Mouse (Mus musculus): Measurements from ENCODE around the gene Pcolce2. TPM values are rescaled to one million over a fixed set of nuclear protein-coding genes. Genes with fewer than 3 reads are reported as not detected.

Gene Pcolce2
- total and polyA plus RNA-seq, 2 experiments from 2014 or later: 2.6 to 3.4 TPM

GRCm38 (mm10) chr9:95636395-95636794 is 1.0 kb upstream of the Pcolce2 start:
- H3K4me3 ChIP-seq (ENCODE audit: low read depth, low read length): no peak overlapping the region
- H3K9me3 ChIP-seq (replicated peaks; ENCODE audit: control insufficient read depth, low read length): no peaks in the 10 kb centered on the region
- H3K27me3 ChIP-seq (ENCODE audit: control insufficient read depth, insufficient read depth, low read length): peaks cover 39% of the 10 kb centered on the region
- no peak for DNase-seq (ENCODE audit: low spot score)
- no peak overlapping the region for H3K4me2 ChIP-seq (ENCODE audit: low read depth, low read length)
- H3K9ac ChIP-seq (replicated peaks; ENCODE audit: low read depth, low read length): no peak overlapping the region
- TF ChIP-seq EP300 (IDR thresholded peaks at IDR 0.05; ENCODE audit: low read depth): no peak
- no peak for TF ChIP-seq CTCF (IDR thresholded peaks at IDR 0.05; ENCODE audit: low read depth)
- ATAC-seq (ENCODE audit: insufficient read depth, low read depth): no peak
- WGBS: 83% methylated on average over 4 of the region's 4 CpGs
- no peaks in the 10 kb centered on the region for H3K36me3 ChIP-seq (replicated peaks; ENCODE audit: control insufficient read depth, insufficient read depth, low read length)
- no peak overlapping the region for H3K27ac ChIP-seq (ENCODE audit: low read depth)
- H3K4me1 ChIP-seq (ENCODE audit: control insufficient read depth, insufficient read depth): no peaks in the 10 kb centered on the region; the same call in 1 of the 2 replicates

DNA sequence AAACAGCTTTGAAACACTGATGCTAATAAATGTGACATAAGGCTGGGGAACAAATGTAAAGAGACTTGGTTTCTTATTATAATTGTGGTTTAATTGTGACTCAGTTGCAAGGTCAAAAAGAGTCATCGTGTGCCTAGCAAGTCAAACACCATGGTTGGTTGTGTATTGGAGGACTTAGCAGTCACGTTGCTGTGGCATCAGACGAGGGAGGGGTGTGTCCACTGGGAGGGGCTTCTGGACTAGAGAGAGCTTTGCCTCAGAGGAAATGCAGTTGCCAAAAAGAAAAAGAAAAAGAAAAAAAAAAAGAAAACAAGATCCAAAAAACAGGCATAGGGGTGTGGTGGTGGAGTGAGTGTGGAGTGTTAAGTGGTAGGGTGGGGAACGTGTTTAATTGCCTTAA is 2.5 kb downstream of the Pcolce2 start:
- no peak for DNase-seq (ENCODE audit: low spot score)

DNA sequence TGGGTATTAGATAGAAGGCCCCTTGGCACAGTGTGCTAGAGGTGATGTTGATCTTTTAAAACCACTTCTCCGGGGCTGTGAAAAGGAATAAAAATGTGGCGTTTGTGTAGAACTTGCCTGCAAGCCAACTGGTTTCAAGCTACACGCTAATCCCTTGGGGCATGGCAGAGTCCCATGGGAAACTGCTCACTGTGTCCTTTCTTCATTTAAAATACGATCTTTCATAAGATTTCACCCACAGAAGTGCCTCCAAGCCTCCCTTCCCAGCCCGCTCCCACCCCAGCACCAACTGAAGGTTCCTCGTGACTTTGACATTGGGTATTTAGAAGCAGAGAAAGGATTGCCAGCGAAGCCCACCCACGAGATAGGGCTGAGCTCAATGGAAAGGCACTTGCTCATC is 8.5 kb downstream of the Pcolce2 start:
- TF ChIP-seq CTCF (IDR thresholded peaks at IDR 0.05; ENCODE audit: low read depth) (no peak), EP300 (IDR thresholded peaks at IDR 0.05; ENCODE audit: low read depth) (no peak)
- no peak for DNase-seq (ENCODE audit: low spot score)
- Histone ChIP-seq H3K9me3 (replicated peaks; ENCODE audit: control insufficient read depth, low read length) (0 out of 2 replicates have a peak, but pooled peaks cover 6% of the 10 kb centered on the region), H3K9ac (replicated peaks; ENCODE audit: low read depth, low read length) (no peak overlapping the region), H3K27me3 (ENCODE audit: control insufficient read depth, insufficient read depth, low read length) (no peaks in the 10 kb centered on the region), H3K27ac (ENCODE audit: low read depth) (no peak overlapping the region), H3K4me2 (ENCODE audit: low read depth, low read length) (no peak overlapping the region), H3K4me3 (ENCODE audit: low read depth, low read length) (no peak overlapping the region), H3K36me3 (replicated peaks; ENCODE audit: control insufficient read depth, insufficient read depth, low read length) (no peaks in the 10 kb centered on the region), H3K4me1 (ENCODE audit: control insufficient read depth, insufficient read depth) (no peaks in the 10 kb centered on the region)
- no peak for ATAC-seq (ENCODE audit: insufficient read depth, low read depth)
- 84% methylated on average over 8 of the region's 8 CpGs for WGBS

More for the DNA sequence above, 2.5 kb downstream of the Pcolce2 start:
- no peak for TF ChIP-seq CTCF (IDR thresholded peaks at IDR 0.05; ENCODE audit: low read depth)
- no peak for TF ChIP-seq EP300 (IDR thresholded peaks at IDR 0.05; ENCODE audit: low read depth)
- Histone ChIP-seq H3K4me3 (ENCODE audit: low read depth, low read length) (no peak overlapping the region), H3K4me1 (ENCODE audit: control insufficient read depth, insufficient read depth) (no peaks in the 10 kb centered on the region; the same call in 1 of the 2 replicates), H3K9me3 (replicated peaks; ENCODE audit: control insufficient read depth, low read length) (no peaks in the 10 kb centered on the region), H3K4me2 (ENCODE audit: low read depth, low read length) (no peak overlapping the region), H3K27me3 (ENCODE audit: control insufficient read depth, insufficient read depth, low read length) (peaks cover 39% of the 10 kb centered on the region), H3K36me3 (replicated peaks; ENCODE audit: control insufficient read depth, insufficient read depth, low read length) (no peaks in the 10 kb centered on the region), H3K9ac (replicated peaks; ENCODE audit: low read depth, low read length) (no peak overlapping the region), H3K27ac (ENCODE audit: low read depth) (no peak overlapping the region)
- no peak for ATAC-seq (ENCODE audit: insufficient read depth, low read depth)
- 39% methylated on average over 4 of the region's 4 CpGs for WGBS

DNA sequence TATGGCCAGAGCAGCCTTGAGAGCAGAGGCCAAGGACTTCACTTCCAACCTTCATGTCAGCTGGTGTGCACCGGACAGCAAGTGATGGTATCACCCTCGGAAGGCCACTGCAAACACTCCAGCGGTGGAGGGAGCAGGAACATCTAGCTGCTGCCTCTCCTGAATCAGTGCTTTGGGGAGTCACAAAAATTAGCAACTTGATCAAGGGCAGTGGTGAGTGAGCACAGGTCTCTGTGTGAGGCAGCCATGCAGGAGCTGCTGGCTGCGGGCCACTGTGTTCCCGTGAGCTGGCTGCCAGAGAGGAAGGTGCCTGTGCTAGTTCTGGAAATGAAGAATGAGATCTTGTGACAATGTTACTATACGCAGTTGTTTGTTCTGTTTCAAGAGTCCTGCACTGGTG is 16.0 kb downstream of the Pcolce2 start:
- 48% methylated on average over 6 of the region's 6 CpGs for WGBS
- H3K4me3 ChIP-seq (ENCODE audit: low read depth, low read length): no peak overlapping the region
- H3K36me3 ChIP-seq (replicated peaks; ENCODE audit: control insufficient read depth, insufficient read depth, low read length): no peaks in the 10 kb centered on the region
- TF ChIP-seq CTCF (IDR thresholded peaks at IDR 0.05; ENCODE audit: low read depth) (no peak), EP300 (IDR thresholded peaks at IDR 0.05; ENCODE audit: low read depth) (no peak)
- 0 out of 2 replicates have a peak, but pooled peaks cover 3% of the 10 kb centered on the region for H3K4me1 ChIP-seq (ENCODE audit: control insufficient read depth, insufficient read depth)
- H3K9me3 ChIP-seq (replicated peaks; ENCODE audit: control insufficient read depth, low read length): 0 out of 2 replicates have a peak, but pooled peaks cover 6% of the 10 kb centered on the region
- no peak overlapping the region for H3K4me2 ChIP-seq (ENCODE audit: low read depth, low read length)
- H3K27ac ChIP-seq (ENCODE audit: low read depth): peak overlapping the region; percentile 39
- peak; percentile 70 for ATAC-seq (ENCODE audit: insufficient read depth, low read depth)
- DNase-seq (ENCODE audit: low spot score): peak; percentile 25
- H3K9ac ChIP-seq (replicated peaks; ENCODE audit: low read depth, low read length): no peak overlapping the region
- H3K27me3 ChIP-seq (ENCODE audit: control insufficient read depth, insufficient read depth, low read length): no peaks in the 10 kb centered on the region

DNA sequence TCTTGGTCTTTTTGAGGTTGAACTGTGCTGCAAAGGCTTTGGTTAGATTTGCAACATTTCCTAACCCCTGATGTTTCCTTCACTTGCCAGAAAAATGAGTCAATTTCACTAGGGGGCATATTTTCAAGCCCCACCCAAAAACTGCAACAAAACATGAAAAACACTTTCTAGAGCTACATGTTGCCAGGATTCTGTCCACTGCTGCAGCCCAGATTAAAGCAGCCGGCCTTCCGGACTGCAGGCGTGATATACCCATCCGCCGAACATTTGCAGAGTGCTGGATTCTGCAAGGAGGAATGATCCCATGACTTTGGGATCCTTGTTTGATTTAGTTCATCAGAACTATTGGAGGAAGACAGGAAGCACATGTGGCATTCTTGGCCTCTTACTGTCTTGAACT is 17.0 kb downstream of the Pcolce2 start:
- no peaks in the 10 kb centered on the region for H3K27me3 ChIP-seq (ENCODE audit: control insufficient read depth, insufficient read depth, low read length)
- no peak overlapping the region for H3K27ac ChIP-seq (ENCODE audit: low read depth)
- no peak for TF ChIP-seq CTCF (IDR thresholded peaks at IDR 0.05; ENCODE audit: low read depth)
- H3K4me2 ChIP-seq (ENCODE audit: low read depth, low read length): no peak overlapping the region
- DNase-seq (ENCODE audit: low spot score): no peak
- 84% methylated on average over 5 of the region's 5 CpGs for WGBS
- H3K36me3 ChIP-seq (replicated peaks; ENCODE audit: control insufficient read depth, insufficient read depth, low read length): no peaks in the 10 kb centered on the region
- no peak for ATAC-seq (ENCODE audit: insufficient read depth, low read depth)
- no peak overlapping the region for H3K9ac ChIP-seq (replicated peaks; ENCODE audit: low read depth, low read length)
- H3K9me3 ChIP-seq (replicated peaks; ENCODE audit: control insufficient read depth, low read length): 0 out of 2 replicates have a peak, but pooled peaks cover 1% of the 10 kb centered on the region
- no peak overlapping the region for H3K4me3 ChIP-seq (ENCODE audit: low read depth, low read length)
- H3K4me1 ChIP-seq (ENCODE audit: control insufficient read depth, insufficient read depth): 0 out of 2 replicates have a peak, but pooled peaks cover 4% of the 10 kb centered on the region

GRCm38 (mm10) chr9:95657941-95658340 is 20.5 kb downstream of the Pcolce2 start:
- 0 out of 2 replicates have a peak, but pooled peaks cover 4% of the 10 kb centered on the region for H3K4me1 ChIP-seq (ENCODE audit: control insufficient read depth, insufficient read depth)
- H3K9ac ChIP-seq (replicated peaks; ENCODE audit: low read depth, low read length): no peak overlapping the region
- peak overlapping the region; percentile 60; the same call in 1 of the 2 replicates for H3K27ac ChIP-seq (ENCODE audit: low read depth)
- WGBS: 75% methylated on average over 2 of the region's 2 CpGs
- no peaks in the 10 kb centered on the region for H3K27me3 ChIP-seq (ENCODE audit: control insufficient read depth, insufficient read depth, low read length)
- TF ChIP-seq CTCF (IDR thresholded peaks at IDR 0.05; ENCODE audit: low read depth) (no peak), EP300 (IDR thresholded peaks at IDR 0.05; ENCODE audit: low read depth) (no peak)
- no peak overlapping the region for H3K4me2 ChIP-seq (ENCODE audit: low read depth, low read length)
- no peaks in the 10 kb centered on the region for H3K36me3 ChIP-seq (replicated peaks; ENCODE audit: control insufficient read depth, insufficient read depth, low read length)
- peak; percentile 71 for DNase-seq (ENCODE audit: low spot score)
- H3K4me3 ChIP-seq (ENCODE audit: low read depth, low read length): no peak overlapping the region
- ATAC-seq (ENCODE audit: insufficient read depth, low read depth): peak; percentile 79
- H3K9me3 ChIP-seq (replicated peaks; ENCODE audit: control insufficient read depth, low read length): no peaks in the 10 kb centered on the region

Data from heart, postnatal 0 days (tissue).